Mouse (Mus musculus): Measurements from ENCODE around the gene Zkscan17. TPM values are rescaled to one million over a fixed set of nuclear protein-coding genes. Genes with fewer than 3 reads are reported as not detected.

Zkscan17 gene
- polyA plus RNA-seq, 1 experiment: 0.50 TPM

DNA sequence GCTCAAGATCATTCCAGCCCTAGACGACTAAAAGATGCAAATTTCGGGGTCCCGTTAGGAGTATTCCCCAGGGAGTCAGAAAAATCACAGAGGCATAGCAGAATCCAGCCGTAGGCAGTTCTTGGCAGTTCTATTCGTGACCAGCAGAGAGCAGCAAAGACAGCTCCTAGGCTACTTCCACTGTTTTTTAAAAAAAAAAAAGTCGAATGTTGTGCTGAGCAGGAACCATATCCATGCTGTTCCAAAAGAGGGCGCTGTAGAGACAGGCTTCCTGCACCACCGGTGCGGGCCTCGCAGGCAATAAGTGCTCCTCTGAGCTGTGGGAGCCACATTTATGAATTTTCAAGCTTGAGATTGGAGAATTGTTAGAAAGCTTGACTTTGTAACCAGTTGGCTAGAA lies 1.3 kb downstream of the Zkscan17 start:
- no peak overlapping the region for H3K4me3 ChIP-seq (replicated peaks)
- H3K4me1 ChIP-seq (ENCODE audit: control insufficient read depth): no peaks in the 10 kb centered on the region

DNA sequence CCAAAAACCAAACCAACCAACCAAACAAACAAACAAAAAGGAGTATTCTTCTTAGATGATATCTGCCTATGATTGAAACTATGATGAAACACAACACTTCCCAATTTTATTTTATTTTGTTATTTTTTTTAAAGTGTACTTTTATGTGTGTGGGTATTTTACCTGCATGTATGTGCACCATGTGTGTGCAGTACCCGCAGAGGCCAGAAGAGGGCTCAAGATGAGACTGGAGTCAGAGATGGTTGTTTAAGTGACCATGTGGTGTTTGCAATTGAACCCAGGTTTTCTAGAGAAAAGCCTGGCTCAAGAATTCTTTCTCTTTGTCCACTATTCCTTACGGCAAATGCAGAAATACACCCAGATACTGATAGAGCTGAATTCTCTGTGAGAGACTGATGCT lies 2.4 kb downstream of the Zkscan17 start:
- Histone ChIP-seq H3K36me3 (ENCODE audit: control insufficient read depth) (no peaks in the 10 kb centered on the region), H3K4me1 (ENCODE audit: control insufficient read depth) (no peaks in the 10 kb centered on the region)
- no peak for TF ChIP-seq GATA1 (IDR thresholded peaks at IDR 0.05; ENCODE audit: low read length)
- no peak for TF ChIP-seq TAL1 (IDR thresholded peaks at IDR 0.05; ENCODE audit: low read length)

More for the DNA sequence above, 1.3 kb downstream of the Zkscan17 start:
- H3K36me3 ChIP-seq (ENCODE audit: control insufficient read depth): no peaks in the 10 kb centered on the region
- H3K9me3 ChIP-seq (ENCODE audit: control insufficient read depth, low read length): peaks cover 4% of the 10 kb centered on the region
- H3K27me3 ChIP-seq (ENCODE audit: control insufficient read depth): no peaks in the 10 kb centered on the region
- TF ChIP-seq GATA1 (IDR thresholded peaks at IDR 0.05; ENCODE audit: low read length) (no peak), TAL1 (IDR thresholded peaks at IDR 0.05; ENCODE audit: low read length) (no peak)

DNA sequence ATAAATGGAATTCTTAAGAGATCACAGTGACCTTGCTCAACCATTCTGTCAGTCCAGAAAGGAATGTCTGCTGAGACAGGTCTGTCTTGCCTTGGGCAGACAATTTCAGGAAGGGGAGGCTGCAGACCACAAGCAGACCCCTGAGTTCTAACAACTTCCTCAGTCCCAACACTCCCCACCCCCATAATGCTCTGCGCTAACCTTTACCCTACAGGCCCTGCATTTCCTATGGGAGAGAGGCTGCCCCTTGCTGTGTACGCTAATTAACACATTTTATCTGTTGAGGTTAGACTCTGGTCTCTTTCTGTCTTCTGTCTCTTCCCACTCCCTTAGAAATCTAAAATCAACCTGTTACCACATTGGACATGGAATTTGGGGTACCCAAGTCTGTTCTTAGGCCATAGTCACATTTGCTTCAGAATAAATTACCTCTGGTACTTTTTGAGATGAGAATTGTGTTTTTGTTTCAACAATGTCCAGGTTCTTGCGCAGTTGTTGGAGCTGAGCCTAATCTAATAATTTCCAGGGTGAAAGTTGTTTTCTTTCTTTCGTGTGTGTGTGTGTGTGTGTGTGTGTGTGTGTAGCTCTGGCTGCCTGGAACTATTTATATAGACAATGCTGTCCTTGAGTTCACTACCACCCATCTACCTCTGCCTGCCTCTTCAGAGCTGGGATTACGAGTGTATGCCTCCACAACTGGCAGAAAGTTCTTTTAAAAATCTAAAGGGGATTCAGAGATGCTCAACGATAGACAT lies 6.6 kb downstream of the Zkscan17 start:
- Histone ChIP-seq H3K4me3 (replicated peaks) (no peak overlapping the region), H3K27me3 (ENCODE audit: control insufficient read depth) (no peaks in the 10 kb centered on the region), H3K9me3 (ENCODE audit: control insufficient read depth, low read length) (peaks cover 4% of the 10 kb centered on the region), H3K4me1 (ENCODE audit: control insufficient read depth) (no peaks in the 10 kb centered on the region), H3K36me3 (ENCODE audit: control insufficient read depth) (no peaks in the 10 kb centered on the region)
- TF ChIP-seq GATA1 (IDR thresholded peaks at IDR 0.05; ENCODE audit: low read length) (no peak), TAL1 (IDR thresholded peaks at IDR 0.05; ENCODE audit: low read length) (no peak)

More for the DNA sequence above, 2.4 kb downstream of the Zkscan17 start:
- Histone ChIP-seq H3K4me3 (replicated peaks) (no peak overlapping the region), H3K27me3 (ENCODE audit: control insufficient read depth) (no peaks in the 10 kb centered on the region), H3K9me3 (ENCODE audit: control insufficient read depth, low read length) (peaks cover 4% of the 10 kb centered on the region)

DNA sequence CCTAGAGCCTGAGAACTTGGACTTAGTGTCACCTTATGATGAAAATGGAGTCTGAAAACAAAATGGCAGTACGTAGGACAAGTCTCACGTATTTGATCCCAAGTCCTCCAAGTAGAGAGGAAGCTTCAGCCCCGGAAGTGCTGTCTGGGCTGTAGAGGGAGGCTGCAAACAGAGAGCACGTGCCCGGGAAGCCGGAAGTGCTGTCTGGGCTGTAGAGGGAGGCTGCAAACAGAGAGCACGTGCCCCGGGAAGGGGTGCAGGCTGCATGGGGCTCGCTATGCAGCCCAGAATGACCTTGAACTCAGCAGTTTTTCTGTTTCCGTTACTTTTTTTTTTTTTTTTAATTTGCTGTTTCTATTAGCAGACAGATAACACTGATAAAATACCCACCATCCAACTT lies 8.3 kb downstream of the Zkscan17 start:
- Histone ChIP-seq H3K27me3 (ENCODE audit: control insufficient read depth) (no peaks in the 10 kb centered on the region), H3K4me1 (ENCODE audit: control insufficient read depth) (no peaks in the 10 kb centered on the region)
- no peak for TF ChIP-seq GATA1 (IDR thresholded peaks at IDR 0.05; ENCODE audit: low read length)
- no peak for TF ChIP-seq TAL1 (IDR thresholded peaks at IDR 0.05; ENCODE audit: low read length)

DNA sequence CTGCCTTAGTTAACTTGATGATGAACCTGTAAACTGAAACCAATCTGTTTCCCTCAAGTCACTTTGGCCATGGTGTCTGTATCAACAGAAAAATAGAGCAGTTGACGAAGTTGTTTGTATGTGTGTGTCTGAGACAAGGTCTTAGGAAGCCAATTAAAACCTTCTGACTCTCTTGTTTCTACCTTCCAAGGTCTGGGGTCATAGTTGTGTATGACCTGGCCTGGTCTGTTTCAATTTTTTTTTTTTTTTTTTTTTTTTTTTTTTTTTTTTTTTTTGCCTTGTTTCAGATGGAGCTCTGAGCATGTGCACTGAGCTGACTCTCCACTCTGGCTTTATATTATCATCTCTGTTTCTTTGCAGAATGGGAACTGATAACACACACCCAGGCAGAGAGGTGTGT lies 9.1 kb downstream of the Zkscan17 start:
- no peak for TF ChIP-seq GATA1 (IDR thresholded peaks at IDR 0.05; ENCODE audit: low read length)
- no peak for TF ChIP-seq TAL1 (IDR thresholded peaks at IDR 0.05; ENCODE audit: low read length)

More for the DNA sequence above, 8.3 kb downstream of the Zkscan17 start:
- Histone ChIP-seq H3K4me3 (replicated peaks) (no peak overlapping the region), H3K9me3 (ENCODE audit: control insufficient read depth, low read length) (no peaks in the 10 kb centered on the region), H3K36me3 (ENCODE audit: control insufficient read depth) (no peaks in the 10 kb centered on the region)

DNA sequence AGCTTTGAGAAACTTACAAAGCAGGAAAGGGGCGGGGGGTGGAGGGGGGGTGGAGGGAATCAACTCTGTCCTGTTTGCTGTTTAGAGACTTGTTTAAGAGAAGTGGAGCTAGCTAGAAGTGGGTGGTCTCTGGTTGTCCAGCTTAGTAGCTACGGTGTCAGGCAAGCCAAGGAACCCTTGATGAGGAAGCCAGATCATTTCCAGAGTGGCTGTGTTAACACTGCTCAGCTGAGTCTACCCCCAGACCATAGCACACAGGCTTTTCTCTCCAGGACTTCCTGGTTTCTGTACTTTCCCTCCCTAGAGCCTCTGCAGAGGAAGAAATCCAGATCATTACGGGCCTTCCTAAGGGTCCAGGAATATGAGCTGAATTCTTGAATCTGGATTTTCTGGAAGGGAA lies 11.8 kb downstream of the Zkscan17 start:
- no peak for TF ChIP-seq TAL1 (IDR thresholded peaks at IDR 0.05; ENCODE audit: low read length)
- TF ChIP-seq GATA1 (IDR thresholded peaks at IDR 0.05; ENCODE audit: low read length): no peak
- H3K9me3 ChIP-seq (ENCODE audit: control insufficient read depth, low read length): no peaks in the 10 kb centered on the region

More for the DNA sequence above, 9.1 kb downstream of the Zkscan17 start:
- Histone ChIP-seq H3K4me3 (replicated peaks) (no peak overlapping the region), H3K36me3 (ENCODE audit: control insufficient read depth) (no peaks in the 10 kb centered on the region), H3K4me1 (ENCODE audit: control insufficient read depth) (no peaks in the 10 kb centered on the region), H3K27me3 (ENCODE audit: control insufficient read depth) (no peaks in the 10 kb centered on the region), H3K9me3 (ENCODE audit: control insufficient read depth, low read length) (no peaks in the 10 kb centered on the region)

DNA sequence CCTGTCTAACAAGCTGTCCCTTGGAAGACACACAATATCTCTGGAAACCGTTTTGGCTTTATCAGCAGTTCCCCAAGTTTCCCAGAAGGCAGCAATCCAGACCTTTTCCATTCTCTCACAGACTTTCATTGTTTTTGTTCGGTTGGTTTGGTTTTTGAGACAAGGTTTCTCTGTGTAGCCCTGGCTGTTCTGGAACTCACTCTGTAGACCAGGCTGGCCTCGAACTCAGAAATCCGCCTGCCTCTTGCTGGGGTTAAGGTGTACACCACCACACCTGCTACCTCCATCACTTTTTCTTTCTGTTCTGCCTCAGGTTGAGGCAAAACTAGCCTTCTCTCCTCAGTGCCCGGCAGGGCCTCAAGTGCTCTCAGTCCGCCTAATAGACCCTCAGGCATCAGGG lies 12.2 kb downstream of the Zkscan17 start:
- H3K9me3 ChIP-seq (ENCODE audit: control insufficient read depth, low read length): no peaks in the 10 kb centered on the region
- TF ChIP-seq TAL1 (IDR thresholded peaks at IDR 0.05; ENCODE audit: low read length) (no peak), GATA1 (IDR thresholded peaks at IDR 0.05; ENCODE audit: low read length) (no peak)
- no peaks in the 10 kb centered on the region for H3K27me3 ChIP-seq (ENCODE audit: control insufficient read depth)
- H3K4me1 ChIP-seq (ENCODE audit: control insufficient read depth): no peaks in the 10 kb centered on the region
- peaks cover 3% of the 10 kb centered on the region; the same call in 1 of the 2 replicates for H3K36me3 ChIP-seq (ENCODE audit: control insufficient read depth)
- no peak overlapping the region for H3K4me3 ChIP-seq (replicated peaks)

More for the DNA sequence above, 11.8 kb downstream of the Zkscan17 start:
- Histone ChIP-seq H3K27me3 (ENCODE audit: control insufficient read depth) (no peaks in the 10 kb centered on the region), H3K36me3 (ENCODE audit: control insufficient read depth) (peaks cover 3% of the 10 kb centered on the region; the same call in 1 of the 2 replicates), H3K4me1 (ENCODE audit: control insufficient read depth) (no peaks in the 10 kb centered on the region), H3K4me3 (replicated peaks) (no peak overlapping the region)

DNA sequence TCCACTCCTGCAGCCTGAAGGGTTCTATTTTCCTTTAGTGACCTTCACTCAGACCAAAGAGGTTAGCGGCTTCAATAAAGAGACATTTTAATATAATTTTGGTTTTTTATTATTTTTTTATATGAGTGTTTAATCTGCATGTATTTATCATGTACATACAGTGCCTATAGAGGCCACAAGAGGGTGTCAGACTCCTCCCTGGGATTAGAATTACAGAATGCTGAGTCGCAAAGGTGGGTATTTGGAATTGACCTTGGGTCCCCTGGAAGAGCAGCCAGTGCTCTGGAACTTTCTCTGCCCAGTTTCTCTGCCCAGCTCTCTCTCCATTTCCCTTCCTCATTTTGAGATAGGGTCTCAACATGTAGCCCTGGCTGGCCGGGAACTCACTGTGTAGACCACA lies 13.0 kb downstream of the Zkscan17 start:
- no peaks in the 10 kb centered on the region for H3K4me1 ChIP-seq (ENCODE audit: control insufficient read depth)
- H3K4me3 ChIP-seq (replicated peaks): no peak overlapping the region
- TF ChIP-seq TAL1 (IDR thresholded peaks at IDR 0.05; ENCODE audit: low read length) (no peak), GATA1 (IDR thresholded peaks at IDR 0.05; ENCODE audit: low read length) (no peak)
- no peaks in the 10 kb centered on the region for H3K27me3 ChIP-seq (ENCODE audit: control insufficient read depth)
- no peaks in the 10 kb centered on the region for H3K9me3 ChIP-seq (ENCODE audit: control insufficient read depth, low read length)
- H3K36me3 ChIP-seq (ENCODE audit: control insufficient read depth): peaks cover 3% of the 10 kb centered on the region; the same call in 1 of the 2 replicates

DNA sequence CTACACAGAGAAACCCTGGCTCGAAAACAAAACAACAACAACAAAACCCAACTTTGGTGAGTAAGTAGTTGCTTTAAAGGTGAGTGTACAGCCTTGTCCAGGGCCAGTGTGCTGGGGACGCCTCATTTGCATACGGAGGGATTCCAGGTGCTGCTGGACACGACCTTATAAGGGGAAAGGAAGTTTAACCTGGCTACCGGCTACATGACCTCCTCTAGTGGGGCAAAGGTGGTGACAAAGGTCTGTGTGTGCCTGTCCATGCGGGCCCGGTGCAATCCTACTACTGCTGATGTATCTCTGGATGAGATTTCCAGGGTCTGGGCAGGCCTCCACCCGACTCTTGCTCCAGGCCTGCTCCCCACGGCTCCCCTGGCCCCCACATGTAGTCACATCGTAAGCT lies 13.8 kb downstream of the Zkscan17 start:
- Histone ChIP-seq H3K27me3 (ENCODE audit: control insufficient read depth) (no peaks in the 10 kb centered on the region), H3K4me1 (ENCODE audit: control insufficient read depth) (no peaks in the 10 kb centered on the region), H3K9me3 (ENCODE audit: control insufficient read depth, low read length) (no peaks in the 10 kb centered on the region), H3K4me3 (replicated peaks) (no peak overlapping the region), H3K36me3 (ENCODE audit: control insufficient read depth) (peaks cover 3% of the 10 kb centered on the region; the same call in 1 of the 2 replicates)
- no peak for TF ChIP-seq GATA1 (IDR thresholded peaks at IDR 0.05; ENCODE audit: low read length)
- no peak for TF ChIP-seq TAL1 (IDR thresholded peaks at IDR 0.05; ENCODE audit: low read length)

Measured in erythroblast, embryonic 14.5 days (primary cell).